Mouse (Mus musculus): ENCODE measurements around the gene Ppox. TPM values are rescaled to one million over a fixed set of nuclear protein-coding genes. Genes with fewer than 3 reads are reported as not detected.
"Not testable (repeated sequence)": the region's sequence is repeated elsewhere in the genome, so short reads cannot be mapped to it uniquely, and the experiment has no call there.

The Ppox gene
- total and polyA plus RNA-seq, 3 experiments, result 9.7 to 31.4 (median 12.0) TPM

DNA sequence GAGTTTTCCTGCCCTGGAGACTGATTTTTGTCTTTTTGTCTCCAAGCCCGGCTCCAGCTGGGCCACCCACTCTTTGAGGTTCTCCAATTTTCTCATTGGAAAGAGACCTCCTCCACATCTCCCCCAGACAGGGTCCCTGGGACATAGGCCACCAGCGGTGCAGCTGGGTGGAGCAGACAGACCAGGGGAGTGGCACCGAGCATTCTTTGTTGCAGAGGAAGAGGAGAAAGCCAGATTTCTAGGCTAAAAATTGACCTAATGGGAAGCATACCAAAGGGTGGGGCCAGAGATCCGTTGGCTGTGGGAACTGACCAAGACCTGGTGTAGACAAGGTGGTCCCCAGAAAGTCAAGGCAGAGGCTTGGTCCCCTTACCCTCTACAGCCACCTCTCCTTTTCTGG lies 33.1 kb downstream of the Ppox start:
- peak; percentile 55 to 63 for DNase-seq
- WGBS, result 19% methylated on average over 4 of the region's 4 CpGs
- H3K4me1 ChIP-seq (ENCODE audit: control insufficient read depth, insufficient read depth, low read length), result peaks cover 10% of the 10 kb centered on the region
- H3K27ac ChIP-seq, result peak overlapping the region; percentile 98
- no peak for TF ChIP-seq EP300 (IDR thresholded peaks at IDR 0.05; ENCODE audit: insufficient read depth, low read depth, low read length)
- no peak for TF ChIP-seq POLR2A (IDR thresholded peaks at IDR 0.05; ENCODE audit: insufficient read depth, low read depth, low read length)
- no peak for TF ChIP-seq CTCF (IDR thresholded peaks at IDR 0.05)
- no peak overlapping the region for H3K9ac ChIP-seq (ENCODE audit: low read depth, low read length)
- H3K36me3 ChIP-seq (ENCODE audit: control insufficient read depth, insufficient read depth, low read length), result peaks cover 4% of the 10 kb centered on the region; the same call in 1 of the 2 replicates
- intact Hi-C loops (cut with DNase I), result loop anchor here (1.0 to 2.0 kb wide), 2 partner anchors 25 to 33 kb away; partner anchors contain the start of genes Ppox and Tomm40l
- H3K4me3 ChIP-seq, result peak overlapping the region; percentile 90
- peaks cover 1% of the 10 kb centered on the region for H3K79me2 ChIP-seq (replicated peaks; ENCODE audit: control insufficient read depth, insufficient read depth, low read length)
- no peaks in the 10 kb centered on the region for H3K27me3 ChIP-seq (ENCODE audit: control insufficient read depth, insufficient read depth, low read length)

DNA sequence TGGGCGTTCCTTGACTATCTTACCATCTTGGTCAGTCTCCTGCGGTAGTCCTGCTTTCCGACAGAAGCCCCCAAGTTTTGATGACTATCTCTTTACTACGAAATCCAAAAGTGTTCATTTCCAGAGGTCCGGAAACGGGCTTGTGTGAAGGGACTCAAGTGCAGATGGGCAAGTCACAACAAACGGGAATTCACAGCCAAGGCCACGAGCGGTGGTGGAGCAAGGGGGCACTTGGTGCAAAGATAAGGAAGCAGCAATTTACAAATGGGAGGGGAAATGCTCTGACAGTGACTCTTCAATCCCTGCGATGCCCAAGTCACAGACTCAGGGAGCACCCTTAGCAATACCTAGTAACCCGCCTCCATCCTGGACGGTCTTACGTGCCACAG lies 33.5 kb downstream of the Ppox start:
- H3K27me3 ChIP-seq (ENCODE audit: control insufficient read depth, insufficient read depth, low read length), result no peaks in the 10 kb centered on the region

DNA sequence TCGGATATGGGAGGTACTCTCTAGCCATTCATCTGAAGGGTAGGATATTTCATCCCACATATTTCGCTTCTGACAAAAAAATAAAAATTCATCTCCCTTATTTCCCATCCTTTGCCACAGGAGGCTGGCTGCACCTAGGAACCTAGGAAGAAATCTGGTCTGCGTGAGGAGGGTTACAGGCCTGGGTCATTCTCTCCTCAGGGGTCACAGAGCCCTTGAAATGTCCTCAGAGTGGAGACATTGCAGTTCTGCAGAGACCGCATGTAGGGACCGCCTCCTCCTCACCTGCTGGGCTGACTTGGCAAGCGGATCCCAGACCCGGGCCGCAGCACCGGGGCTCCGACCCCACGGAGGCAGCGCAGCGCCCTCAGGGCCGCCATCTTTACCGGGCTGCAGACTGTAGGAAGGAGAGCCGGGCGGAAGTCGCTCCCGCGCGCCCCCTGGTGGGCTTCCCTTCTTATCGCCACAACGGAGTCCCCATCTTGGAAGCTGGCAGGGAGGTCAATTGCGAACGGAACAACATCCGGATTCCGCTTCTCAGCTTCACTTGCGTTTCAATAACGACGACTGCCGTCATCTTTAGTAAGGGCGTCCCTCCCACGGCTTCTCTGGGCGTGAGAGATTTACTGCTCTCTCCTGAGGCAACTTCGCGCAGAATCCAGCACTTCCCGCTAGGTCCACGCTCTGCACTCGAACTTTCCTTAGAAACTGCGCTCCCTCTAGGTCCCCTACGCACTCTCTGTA lies 34.1 kb downstream of the Ppox start:
- intact Hi-C loops (cut with DNase I), result loop anchor here (1.0 to 2.0 kb wide), 2 partner anchors 24 to 34 kb away; partner anchors contain the start of genes Ppox and Tomm40l
- Histone ChIP-seq H3K27ac (peak overlapping the region; percentile 98), H3K27me3 (ENCODE audit: control insufficient read depth, insufficient read depth, low read length) (no peaks in the 10 kb centered on the region), H3K36me3 (ENCODE audit: control insufficient read depth, insufficient read depth, low read length) (peaks cover 4% of the 10 kb centered on the region; the same call in 1 of the 2 replicates), H3K9ac (ENCODE audit: low read depth, low read length) (peak overlapping the region; percentile 84), H3K79me2 (replicated peaks; ENCODE audit: control insufficient read depth, insufficient read depth, low read length) (peaks cover 1% of the 10 kb centered on the region), H3K4me3 (peak overlapping the region; percentile 90), H3K4me1 (ENCODE audit: control insufficient read depth, insufficient read depth, low read length) (peaks cover 10% of the 10 kb centered on the region)
- TF ChIP-seq EP300 (IDR thresholded peaks at IDR 0.05; ENCODE audit: insufficient read depth, low read depth, low read length) (peak; percentile 88), POLR2A (IDR thresholded peaks at IDR 0.05; ENCODE audit: insufficient read depth, low read depth, low read length) (peak; percentile 95), CTCF (IDR thresholded peaks at IDR 0.05) (peak; percentile 97; the same call in 1 of the 2 replicates)
- peak; percentile 96 to 98 for DNase-seq
- under 1% methylated on average over 41 of the region's 41 CpGs for WGBS

More for the DNA sequence above, 33.5 kb downstream of the Ppox start:
- WGBS, result 9% methylated on average over 13 of the region's 13 CpGs
- TF ChIP-seq EP300 (IDR thresholded peaks at IDR 0.05; ENCODE audit: insufficient read depth, low read depth, low read length) (no peak), POLR2A (IDR thresholded peaks at IDR 0.05; ENCODE audit: insufficient read depth, low read depth, low read length) (no peak), CTCF (IDR thresholded peaks at IDR 0.05) (no peak)
- peaks cover 4% of the 10 kb centered on the region; the same call in 1 of the 2 replicates for H3K36me3 ChIP-seq (ENCODE audit: control insufficient read depth, insufficient read depth, low read length)
- peaks cover 1% of the 10 kb centered on the region for H3K79me2 ChIP-seq (replicated peaks; ENCODE audit: control insufficient read depth, insufficient read depth, low read length)
- intact Hi-C loops (cut with DNase I), result loop anchor here (1.0 to 2.0 kb wide), 2 partner anchors 25 to 34 kb away; partner anchors contain the start of genes Ppox and Tomm40l
- peaks cover 10% of the 10 kb centered on the region for H3K4me1 ChIP-seq (ENCODE audit: control insufficient read depth, insufficient read depth, low read length)
- peak overlapping the region; percentile 34 for H3K9ac ChIP-seq (ENCODE audit: low read depth, low read length)
- no peak for DNase-seq
- peak overlapping the region; percentile 98 for H3K27ac ChIP-seq
- H3K4me3 ChIP-seq, result peak overlapping the region; percentile 90

DNA sequence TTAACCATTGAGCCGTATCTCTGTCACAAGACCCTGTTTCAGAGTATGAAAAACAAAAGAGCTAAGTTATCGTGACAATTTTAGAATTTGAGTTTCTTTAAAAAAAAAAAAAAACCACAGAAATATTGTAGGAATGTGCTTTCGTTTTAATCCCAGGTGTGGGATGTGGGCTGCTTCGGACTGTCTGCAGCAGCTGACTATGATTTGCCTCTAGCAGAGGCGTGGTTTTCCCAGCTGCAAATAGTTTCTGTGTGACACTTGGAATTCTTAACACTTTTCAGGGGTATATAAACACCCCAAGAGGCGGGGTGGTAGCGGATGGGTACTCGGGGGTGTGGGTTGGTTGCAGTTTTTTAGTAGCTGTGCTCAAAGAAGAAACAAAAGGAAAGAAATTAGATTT lies 35.6 kb downstream of the Ppox start:
- no peak overlapping the region for H3K9ac ChIP-seq (ENCODE audit: low read depth, low read length)
- peaks cover 6% of the 10 kb centered on the region for H3K36me3 ChIP-seq (ENCODE audit: control insufficient read depth, insufficient read depth, low read length)
- H3K4me1 ChIP-seq (ENCODE audit: control insufficient read depth, insufficient read depth, low read length), result peaks cover 10% of the 10 kb centered on the region
- no peak for DNase-seq
- H3K79me2 ChIP-seq (replicated peaks; ENCODE audit: control insufficient read depth, insufficient read depth, low read length), result peaks cover 1% of the 10 kb centered on the region
- WGBS, result 78% methylated on average over 8 of the region's 8 CpGs
- H3K4me3 ChIP-seq, result no peak overlapping the region
- no peaks in the 10 kb centered on the region for H3K27me3 ChIP-seq (ENCODE audit: control insufficient read depth, insufficient read depth, low read length)
- no peak overlapping the region for H3K27ac ChIP-seq
- no peak for TF ChIP-seq POLR2A (IDR thresholded peaks at IDR 0.05; ENCODE audit: insufficient read depth, low read depth, low read length)
- no peak for TF ChIP-seq EP300 (IDR thresholded peaks at IDR 0.05; ENCODE audit: insufficient read depth, low read depth, low read length)
- TF ChIP-seq CTCF (IDR thresholded peaks at IDR 0.05), result no peak
- intact Hi-C loops (cut with DNase I), result no loop called here

DNA sequence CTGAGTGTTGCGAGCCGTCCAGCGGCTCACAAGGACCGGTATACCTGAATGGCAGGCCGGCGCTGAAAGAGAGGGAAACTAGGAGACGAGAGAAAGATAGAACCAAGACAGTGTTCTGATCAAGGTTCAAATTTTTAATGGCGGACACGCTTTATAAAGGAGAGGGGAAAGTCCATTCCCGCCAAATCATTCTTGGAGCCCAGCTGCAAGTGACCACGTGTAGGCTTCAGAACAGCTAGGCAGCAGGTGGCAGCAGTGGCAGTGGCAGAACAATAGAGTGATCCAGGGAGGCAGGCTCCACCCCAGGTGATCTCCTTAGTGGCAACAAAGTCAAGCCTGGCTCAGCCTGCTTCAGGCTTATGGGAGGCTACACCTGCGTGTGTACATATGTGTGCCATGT lies 39.0 kb downstream of the Ppox start:
- H3K4me1 ChIP-seq (ENCODE audit: control insufficient read depth, insufficient read depth, low read length); intact Hi-C loops (cut with DNase I); H3K9ac ChIP-seq (ENCODE audit: low read depth, low read length); H3K27ac ChIP-seq; DNase-seq; H3K27me3 ChIP-seq (ENCODE audit: control insufficient read depth, insufficient read depth, low read length); H3K79me2 ChIP-seq (replicated peaks; ENCODE audit: control insufficient read depth, insufficient read depth, low read length); H3K4me3 ChIP-seq: not testable (repeated sequence)
- H3K36me3 ChIP-seq (ENCODE audit: control insufficient read depth, insufficient read depth, low read length), result peaks cover 13% of the 10 kb centered on the region
- WGBS, result 79% methylated on average over 12 of the region's 12 CpGs
- TF ChIP-seq CTCF (IDR thresholded peaks at IDR 0.05), result peak; percentile 17; the same call in 1 of the 2 replicates

DNA sequence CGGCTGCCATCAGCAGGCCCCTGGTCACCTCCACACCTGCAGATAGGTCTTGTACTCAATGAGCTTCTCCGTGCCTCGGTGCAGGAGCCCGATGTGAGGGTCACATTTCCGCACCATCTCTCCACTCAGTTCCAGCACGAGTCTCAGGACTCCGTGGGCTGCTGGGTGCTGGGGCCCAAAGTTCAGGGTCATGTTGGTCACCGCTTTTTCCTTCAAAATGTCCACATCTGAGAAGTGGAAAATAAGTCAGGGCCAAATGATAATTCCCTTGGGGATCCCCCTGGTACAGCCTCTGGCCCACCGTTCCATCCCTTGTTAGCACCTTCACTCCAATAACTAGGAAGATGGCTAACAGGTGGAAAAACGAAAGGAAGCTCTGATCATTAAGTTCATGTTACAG lies 40.1 kb downstream of the Ppox start:
- intact Hi-C loops (cut with DNase I), result no loop called here
- Histone ChIP-seq H3K79me2 (replicated peaks; ENCODE audit: control insufficient read depth, insufficient read depth, low read length) (peaks cover 1% of the 10 kb centered on the region), H3K27me3 (ENCODE audit: control insufficient read depth, insufficient read depth, low read length) (no peaks in the 10 kb centered on the region), H3K4me1 (ENCODE audit: control insufficient read depth, insufficient read depth, low read length) (peaks cover 3% of the 10 kb centered on the region), H3K4me3 (no peak overlapping the region), H3K9ac (ENCODE audit: low read depth, low read length) (no peak overlapping the region), H3K36me3 (ENCODE audit: control insufficient read depth, insufficient read depth, low read length) (peaks cover 17% of the 10 kb centered on the region), H3K27ac (peak overlapping the region; percentile 60)
- no peak for DNase-seq
- 84% methylated on average over 10 of the region's 10 CpGs for WGBS
- no peak for TF ChIP-seq CTCF (IDR thresholded peaks at IDR 0.05)
- no peak for TF ChIP-seq POLR2A (IDR thresholded peaks at IDR 0.05; ENCODE audit: insufficient read depth, low read depth, low read length)
- TF ChIP-seq EP300 (IDR thresholded peaks at IDR 0.05; ENCODE audit: insufficient read depth, low read depth, low read length), result no peak

Data from heart, adult 2 months (tissue).